Mouse (Mus musculus) T-helper 1 cell (primary cell): ENCODE results near the gene Ticam1.

Experiments
- in situ Hi-C: fragments of 300-600 bp; cut with MboI, MseI; formaldehyde crosslinking; loops from one replicate; pipeline ENCODE4 v1.15.1; 2025; ENCODE audit warnings: high pct_unique_total_duplicates

Gene Ticam1

GRCm38 (mm10) chr17:56269153-56269630, 7.4 kb downstream of the Ticam1 start:
- in situ Hi-C loops: no loop called here

GRCm38 (mm10) chr17:56266271-56266670, 10.3 kb downstream of the Ticam1 start:
- in situ Hi-C loops: no loop called here

- in situ Hi-C loops: no loop called here
These were observed 10.7 kb downstream of the Ticam1 start for GRCm38 (mm10) chr17:56265869-56266268.

GRCm38 (mm10) chr17:56265011-56265410, 11.6 kb downstream of the Ticam1 start:
- in situ Hi-C loops: no loop called here

GRCm38 (mm10) chr17:56264020-56264419, 12.6 kb downstream of the Ticam1 start:
- in situ Hi-C loops: no loop called here

GRCm38 (mm10) chr17:56262645-56263094, 13.9 kb downstream of the Ticam1 start:
- in situ Hi-C loops: no loop called here

- in situ Hi-C loops: no loop called here
These were observed 15.4 kb downstream of the Ticam1 start for GRCm38 (mm10) chr17:56261166-56261565.

- in situ Hi-C loops: loop anchor here (5.0 kb wide), 2 partner anchors 42 to 127 kb away; partner anchors contain the start of gene Dpp9
These were observed 17.1 kb downstream of the Ticam1 start for GRCm38 (mm10) chr17:56259301-56260037.

GRCm38 (mm10) chr17:56258812-56259211, 17.8 kb downstream of the Ticam1 start:
- in situ Hi-C loops: loop anchor here (5.0 kb wide), 2 partner anchors 42 to 127 kb away; partner anchors contain the start of gene Dpp9

- in situ Hi-C loops: loop anchor here (5.0 kb wide), 2 partner anchors 41 to 126 kb away; partner anchors contain the start of gene Dpp9
These were observed 18.3 kb downstream of the Ticam1 start for GRCm38 (mm10) chr17:56258269-56258668.

GRCm38 (mm10) chr17:56257181-56257894, 19.2 kb downstream of the Ticam1 start:
- in situ Hi-C loops: loop anchor here (5.0 kb wide), 2 partner anchors 40 to 125 kb away; partner anchors contain the start of gene Dpp9

- in situ Hi-C loops: loop anchor here (5.0 kb wide), 2 partner anchors 39 to 124 kb away; partner anchors contain the start of gene Dpp9
These were observed 20.2 kb downstream of the Ticam1 start, which contains the start of gene Fem1a for GRCm38 (mm10) chr17:56256239-56256881. Gene Fem1a, plus strand, starts transcription at chr17:56256810.

- in situ Hi-C loops: loop anchor here (5.0 kb wide), 2 partner anchors 39 to 124 kb away; partner anchors contain the start of gene Dpp9
These were observed 20.7 kb downstream of the Ticam1 start for GRCm38 (mm10) chr17:56255863-56256238.

- in situ Hi-C loops: loop anchor here (5.0 kb wide), 2 partner anchors 38 to 123 kb away; partner anchors contain the start of gene Dpp9
These were observed 21.2 kb downstream of the Ticam1 start for GRCm38 (mm10) chr17:56255429-56255828.

GRCm38 (mm10) chr17:56254695-56255094, 21.9 kb downstream of the Ticam1 start:
- in situ Hi-C loops: loop anchor here (5.0 kb wide), 2 partner anchors 37 to 122 kb away; partner anchors contain the start of gene Dpp9

GRCm38 (mm10) chr17:56251136-56251829, 25.3 kb downstream of the Ticam1 start:
- in situ Hi-C loops: no loop called here

- in situ Hi-C loops: no loop called here
These were observed 31.0 kb downstream of the Ticam1 start for GRCm38 (mm10) chr17:56245608-56246007.

GRCm38 (mm10) chr17:56241541-56242401, 34.8 kb downstream of the Ticam1 start:
- in situ Hi-C loops: no loop called here

GRCm38 (mm10) chr17:56233818-56234469, 42.6 kb downstream of the Ticam1 start:
- in situ Hi-C loops: no loop called here
